Mouse (Mus musculus): ENCODE data around the gene Rnf130. TPM values are rescaled to one million over a fixed set of nuclear protein-coding genes. Genes with fewer than 3 reads are reported as not detected.
A peak's percentile ranks its signal among the peaks of the same experiment; 100 is the strongest.
"Not testable (repeated sequence)": the region's sequence is repeated elsewhere in the genome, so short reads cannot be mapped to it uniquely, and the experiment has no call there.

Rnf130 gene
- polyA plus RNA-seq, 1 experiment from 2014 or later: 68.2 TPM

- Histone ChIP-seq H3K9me3 (no peaks in the 10 kb centered on the region), H3K36me3 (replicated peaks) (peaks cover 26% of the 10 kb centered on the region; the same call in 1 of the 2 replicates), H3K27me3 (replicated peaks) (no peaks in the 10 kb centered on the region), H3K27ac (0 out of 2 replicates have a peak overlapping the region, but pooled peaks have one; percentile 9), H3K9ac (no peak overlapping the region), H3K4me2 (no peak overlapping the region), H3K4me1 (0 out of 2 replicates have a peak, but pooled peaks cover 5% of the 10 kb centered on the region), H3K4me3 (no peak overlapping the region)
- no peak for ATAC-seq (replicated peaks)
- 81% methylated on average over 8 of the region's 8 CpGs for whole genome bisulfite sequencing
Observed at GRCm38 (mm10) chr11:50098961-50099481, 73.9 kb downstream of the Rnf130 start.

- H3K4me1 ChIP-seq: 0 out of 2 replicates have a peak, but pooled peaks cover 5% of the 10 kb centered on the region
- no peak overlapping the region for H3K27ac ChIP-seq
- no peaks in the 10 kb centered on the region for H3K27me3 ChIP-seq (replicated peaks)
- ATAC-seq (replicated peaks): no peak
- no peak overlapping the region for H3K4me2 ChIP-seq
- H3K9me3 ChIP-seq: no peaks in the 10 kb centered on the region
- no peak overlapping the region for H3K9ac ChIP-seq
- WGBS: 88% methylated on average over 2 of the region's 2 CpGs
- H3K36me3 ChIP-seq (replicated peaks): peaks cover 23% of the 10 kb centered on the region; the same call in 1 of the 2 replicates
- no peak overlapping the region for H3K4me3 ChIP-seq
Observed at GRCm38 (mm10) chr11:50099692-50100091, 74.5 kb downstream of the Rnf130 start.

- no peak overlapping the region for H3K4me2 ChIP-seq
- no peaks in the 10 kb centered on the region for H3K27me3 ChIP-seq (replicated peaks)
- peaks cover 18% of the 10 kb centered on the region; the same call in 1 of the 2 replicates for H3K36me3 ChIP-seq (replicated peaks)
- H3K4me1 ChIP-seq: 0 out of 2 replicates have a peak, but pooled peaks cover 5% of the 10 kb centered on the region
- H3K9ac ChIP-seq: no peak overlapping the region
- H3K27ac ChIP-seq: no peak overlapping the region
- H3K9me3 ChIP-seq: no peaks in the 10 kb centered on the region
- no peak for ATAC-seq (replicated peaks)
- 85% methylated on average over 2 of the region's 2 CpGs for whole genome bisulfite sequencing
- H3K4me3 ChIP-seq: no peak overlapping the region
Observed at GRCm38 (mm10) chr11:50100548-50101307, 75.6 kb downstream of the Rnf130 start.

- H3K4me2 ChIP-seq; H3K27me3 ChIP-seq (replicated peaks); H3K9me3 ChIP-seq; H3K27ac ChIP-seq; H3K4me3 ChIP-seq; H3K4me1 ChIP-seq; ATAC-seq (replicated peaks); H3K9ac ChIP-seq: not testable (repeated sequence)
- 96% methylated on average over 4 of the region's 4 CpGs for WGBS
- peaks cover 18% of the 10 kb centered on the region; the same call in 1 of the 2 replicates for H3K36me3 ChIP-seq (replicated peaks)
Observed at GRCm38 (mm10) chr11:50101962-50102361, 76.8 kb downstream of the Rnf130 start.

GRCm38 (mm10) chr11:50104016-50104415, 78.9 kb downstream of the Rnf130 start:
- no peak overlapping the region for H3K4me3 ChIP-seq
- H3K4me2 ChIP-seq: no peak overlapping the region
- no peak for ATAC-seq (replicated peaks)
- no peak overlapping the region; the same call in 1 of the 2 replicates for H3K27ac ChIP-seq
- no peaks in the 10 kb centered on the region for H3K27me3 ChIP-seq (replicated peaks)
- WGBS: 93% methylated on average over 6 of the region's 6 CpGs
- no peaks in the 10 kb centered on the region for H3K9me3 ChIP-seq
- no peak overlapping the region for H3K9ac ChIP-seq
- peaks cover 13% of the 10 kb centered on the region; the same call in 1 of the 2 replicates for H3K36me3 ChIP-seq (replicated peaks)
- 0 out of 2 replicates have a peak, but pooled peaks cover 5% of the 10 kb centered on the region for H3K4me1 ChIP-seq

- Histone ChIP-seq H3K27ac (no peak overlapping the region), H3K4me2 (no peak overlapping the region), H3K9ac (no peak overlapping the region), H3K27me3 (replicated peaks) (no peaks in the 10 kb centered on the region), H3K4me1 (0 out of 2 replicates have a peak, but pooled peaks cover 5% of the 10 kb centered on the region), H3K4me3 (no peak overlapping the region), H3K9me3 (no peaks in the 10 kb centered on the region), H3K36me3 (replicated peaks) (peaks cover 7% of the 10 kb centered on the region; the same call in 1 of the 2 replicates)
- ATAC-seq (replicated peaks): no peak
- 97% methylated on average over 5 of the region's 5 CpGs for WGBS
Observed at GRCm38 (mm10) chr11:50105237-50105636, 80.1 kb downstream of the Rnf130 start.

- 89% methylated on average over 7 of the region's 7 CpGs for WGBS
- H3K4me2 ChIP-seq: no peak overlapping the region
- H3K27ac ChIP-seq: no peak overlapping the region
- no peaks in the 10 kb centered on the region for H3K27me3 ChIP-seq (replicated peaks)
- peaks cover 7% of the 10 kb centered on the region; the same call in 1 of the 2 replicates for H3K36me3 ChIP-seq (replicated peaks)
- H3K9ac ChIP-seq: no peak overlapping the region
- H3K9me3 ChIP-seq: no peaks in the 10 kb centered on the region
- 0 out of 2 replicates have a peak, but pooled peaks cover 5% of the 10 kb centered on the region for H3K4me1 ChIP-seq
- H3K4me3 ChIP-seq: no peak overlapping the region
- ATAC-seq (replicated peaks): no peak
Observed at GRCm38 (mm10) chr11:50106024-50106423, 80.9 kb downstream of the Rnf130 start.

- WGBS: 69% methylated on average over 8 of the region's 8 CpGs
- no peaks in the 10 kb centered on the region for H3K9me3 ChIP-seq
- H3K27ac ChIP-seq: no peak overlapping the region
Observed at GRCm38 (mm10) chr11:50108823-50109244, 83.7 kb downstream of the Rnf130 start.

GRCm38 (mm10) chr11:50114329-50114728, 89.2 kb downstream of the Rnf130 start:
- Histone ChIP-seq H3K4me3 (no peak overlapping the region), H3K27ac (no peak overlapping the region), H3K36me3 (replicated peaks) (0 out of 2 replicates have a peak, but pooled peaks cover 4% of the 10 kb centered on the region), H3K4me1 (peaks cover 2% of the 10 kb centered on the region; the same call in 1 of the 2 replicates), H3K27me3 (replicated peaks) (no peaks in the 10 kb centered on the region), H3K4me2 (no peak overlapping the region), H3K9me3 (no peaks in the 10 kb centered on the region), H3K9ac (no peak overlapping the region)
- WGBS: 14% methylated on average over 5 of the region's 5 CpGs
- peak; percentile 57; the same call in 1 of the 2 replicates for ATAC-seq (replicated peaks)

More at GRCm38 (mm10) chr11:50108823-50109244, 83.7 kb downstream of the Rnf130 start:
- H3K36me3 ChIP-seq (replicated peaks): peaks cover 7% of the 10 kb centered on the region; the same call in 1 of the 2 replicates
- H3K27me3 ChIP-seq (replicated peaks): no peaks in the 10 kb centered on the region
- 0 out of 2 replicates have a peak, but pooled peaks cover 2% of the 10 kb centered on the region for H3K4me1 ChIP-seq
- no peak overlapping the region for H3K4me2 ChIP-seq
- H3K9ac ChIP-seq: no peak overlapping the region
- ATAC-seq (replicated peaks): no peak
- H3K4me3 ChIP-seq: no peak overlapping the region

- Histone ChIP-seq H3K9me3 (no peaks in the 10 kb centered on the region), H3K36me3 (replicated peaks) (peaks cover 15% of the 10 kb centered on the region; the same call in 1 of the 2 replicates), H3K4me2 (no peak overlapping the region), H3K4me3 (no peak overlapping the region), H3K27ac (no peak overlapping the region), H3K27me3 (replicated peaks) (no peaks in the 10 kb centered on the region), H3K9ac (no peak overlapping the region), H3K4me1 (no peaks in the 10 kb centered on the region)
- no peak for ATAC-seq (replicated peaks)
- WGBS: 88% methylated on average over 8 of the region's 8 CpGs
Observed at GRCm38 (mm10) chr11:50122631-50123081, 97.5 kb downstream of the Rnf130 start.

GRCm38 (mm10) chr11:50127781-50128180, 102.6 kb downstream of the Rnf130 start:
- 6% methylated on average over 10 of the region's 10 CpGs for WGBS
- H3K4me1 ChIP-seq: peaks cover 17% of the 10 kb centered on the region
- H3K4me2 ChIP-seq: peak overlapping the region; percentile 30
- no peaks in the 10 kb centered on the region for H3K9me3 ChIP-seq
- no peak overlapping the region for H3K27ac ChIP-seq
- no peak overlapping the region for H3K9ac ChIP-seq
- H3K27me3 ChIP-seq (replicated peaks): no peaks in the 10 kb centered on the region
- no peak for ATAC-seq (replicated peaks)
- no peaks in the 10 kb centered on the region for H3K36me3 ChIP-seq (replicated peaks)
- no peak overlapping the region for H3K4me3 ChIP-seq
